Mouse (Mus musculus): ENCODE results near the gene Rgs13. TPM values are rescaled to one million over a fixed set of nuclear protein-coding genes. Genes with fewer than 3 reads are reported as not detected.

The Rgs13 gene
- polyA plus RNA-seq (2016; fragmentation: Nextera tagmentation; extraction: Ambion mirVana) = not detected in 2 replicates

- Histone ChIP-seq H3K27me3 (replicated peaks) (no peaks in the 10 kb centered on the region), H3K4me1 (replicated peaks) (no peaks in the 10 kb centered on the region), H3K36me3 (no peaks in the 10 kb centered on the region), H3K4me2 (no peak within 1 kb of the TSS), H3K27ac (ENCODE audit: poor library complexity, severe bottlenecking) (no peak within 1 kb of the TSS), H3K9me3 (replicated peaks) (no peaks in the 10 kb centered on the region), H3K4me3 (no peak within 1 kb of the TSS), H3K9ac (no peak within 1 kb of the TSS)
- ATAC-seq (ENCODE audit: insufficient number of reproducible peaks, low FRiP score) = no peak
- WGBS = 76% methylated on average over 5 of the region's 5 CpGs
These were observed at the start of gene Rgs13 for GRCm38 (mm10) chr1:144177166-144177565. Gene Rgs13 (minus strand): TSS chr1:144177372.

GRCm38 (mm10) chr1:144215230-144215629, 38.1 kb upstream of the Rgs13 start:
- Histone ChIP-seq H3K36me3 (no peaks in the 10 kb centered on the region), H3K27me3 (replicated peaks) (no peaks in the 10 kb centered on the region), H3K9ac (no peak overlapping the region), H3K4me2 (no peak overlapping the region), H3K4me3 (no peak overlapping the region), H3K4me1 (replicated peaks) (no peaks in the 10 kb centered on the region), H3K27ac (ENCODE audit: poor library complexity, severe bottlenecking) (no peak overlapping the region), H3K9me3 (replicated peaks) (no peaks in the 10 kb centered on the region)
- ATAC-seq (ENCODE audit: insufficient number of reproducible peaks, low FRiP score) = no peak

- ATAC-seq (ENCODE audit: insufficient number of reproducible peaks, low FRiP score) = no peak
- H3K4me2 ChIP-seq = no peak overlapping the region
- no peaks in the 10 kb centered on the region for H3K9me3 ChIP-seq (replicated peaks)
- 67% methylated on average over 3 of the region's 3 CpGs for whole genome bisulfite sequencing
- H3K9ac ChIP-seq = no peak overlapping the region
- H3K4me1 ChIP-seq (replicated peaks) = no peaks in the 10 kb centered on the region
- H3K4me3 ChIP-seq = no peak overlapping the region
- no peaks in the 10 kb centered on the region for H3K36me3 ChIP-seq
- no peak overlapping the region for H3K27ac ChIP-seq (ENCODE audit: poor library complexity, severe bottlenecking)
- H3K27me3 ChIP-seq (replicated peaks) = no peaks in the 10 kb centered on the region
These were observed 33.7 kb upstream of the Rgs13 start for GRCm38 (mm10) chr1:144210912-144211311.

- 66% methylated on average over 7 of the region's 7 CpGs for WGBS
- Histone ChIP-seq H3K27me3 (replicated peaks) (no peaks in the 10 kb centered on the region), H3K9me3 (replicated peaks) (no peaks in the 10 kb centered on the region), H3K4me2 (no peak overlapping the region), H3K36me3 (no peaks in the 10 kb centered on the region), H3K27ac (ENCODE audit: poor library complexity, severe bottlenecking) (no peak overlapping the region), H3K4me3 (no peak overlapping the region), H3K4me1 (replicated peaks) (no peaks in the 10 kb centered on the region), H3K9ac (no peak overlapping the region)
- ATAC-seq (ENCODE audit: insufficient number of reproducible peaks, low FRiP score) = no peak
These were observed 29.3 kb upstream of the Rgs13 start for GRCm38 (mm10) chr1:144206281-144207061.

- no peak for ATAC-seq (ENCODE audit: insufficient number of reproducible peaks, low FRiP score)
- no peak overlapping the region for H3K9ac ChIP-seq
- H3K4me1 ChIP-seq (replicated peaks) = no peaks in the 10 kb centered on the region
- no peak overlapping the region for H3K4me2 ChIP-seq
- H3K9me3 ChIP-seq (replicated peaks) = no peaks in the 10 kb centered on the region
- no peaks in the 10 kb centered on the region for H3K27me3 ChIP-seq (replicated peaks)
- H3K27ac ChIP-seq (ENCODE audit: poor library complexity, severe bottlenecking) = no peak overlapping the region
- H3K36me3 ChIP-seq = no peaks in the 10 kb centered on the region
- 89% methylated on average over 2 of the region's 2 CpGs for WGBS
- no peak overlapping the region for H3K4me3 ChIP-seq
These were observed 27.6 kb upstream of the Rgs13 start for GRCm38 (mm10) chr1:144204766-144205165.

GRCm38 (mm10) chr1:144202939-144203338, 25.8 kb upstream of the Rgs13 start:
- 64% methylated on average over 4 of the region's 4 CpGs for WGBS
- Histone ChIP-seq H3K27ac (ENCODE audit: poor library complexity, severe bottlenecking) (no peak overlapping the region), H3K4me3 (no peak overlapping the region), H3K9ac (no peak overlapping the region), H3K4me2 (no peak overlapping the region), H3K36me3 (no peaks in the 10 kb centered on the region), H3K4me1 (replicated peaks) (no peaks in the 10 kb centered on the region), H3K9me3 (replicated peaks) (no peaks in the 10 kb centered on the region), H3K27me3 (replicated peaks) (no peaks in the 10 kb centered on the region)
- no peak for ATAC-seq (ENCODE audit: insufficient number of reproducible peaks, low FRiP score)

GRCm38 (mm10) chr1:144200496-144200895, 23.3 kb upstream of the Rgs13 start:
- Histone ChIP-seq H3K4me1 (replicated peaks) (no peaks in the 10 kb centered on the region), H3K27ac (ENCODE audit: poor library complexity, severe bottlenecking) (no peak overlapping the region), H3K36me3 (no peaks in the 10 kb centered on the region), H3K9me3 (replicated peaks) (no peaks in the 10 kb centered on the region), H3K4me3 (no peak overlapping the region), H3K27me3 (replicated peaks) (no peaks in the 10 kb centered on the region), H3K4me2 (no peak overlapping the region), H3K9ac (no peak overlapping the region)
- WGBS = 49% methylated on average over 2 of the region's 2 CpGs
- no peak for ATAC-seq (ENCODE audit: insufficient number of reproducible peaks, low FRiP score)

- Histone ChIP-seq H3K27me3 (replicated peaks) (no peaks in the 10 kb centered on the region), H3K9me3 (replicated peaks) (no peaks in the 10 kb centered on the region), H3K4me3 (no peak overlapping the region), H3K36me3 (no peaks in the 10 kb centered on the region), H3K4me2 (no peak overlapping the region), H3K27ac (ENCODE audit: poor library complexity, severe bottlenecking) (no peak overlapping the region), H3K4me1 (replicated peaks) (no peaks in the 10 kb centered on the region), H3K9ac (no peak overlapping the region)
- no peak for ATAC-seq (ENCODE audit: insufficient number of reproducible peaks, low FRiP score)
- WGBS = 52% methylated on average over 1 of the region's 1 CpGs
These were observed 22.4 kb upstream of the Rgs13 start for GRCm38 (mm10) chr1:144199538-144199937.

- no peak for ATAC-seq (ENCODE audit: insufficient number of reproducible peaks, low FRiP score)
- no peak overlapping the region for H3K4me2 ChIP-seq
- H3K4me1 ChIP-seq (replicated peaks) = no peaks in the 10 kb centered on the region
- no peaks in the 10 kb centered on the region for H3K36me3 ChIP-seq
- H3K27ac ChIP-seq (ENCODE audit: poor library complexity, severe bottlenecking) = no peak overlapping the region
- H3K9ac ChIP-seq = no peak overlapping the region
- WGBS = 26% methylated on average over 3 of the region's 3 CpGs
- no peak overlapping the region for H3K4me3 ChIP-seq
- H3K27me3 ChIP-seq (replicated peaks) = no peaks in the 10 kb centered on the region
- no peaks in the 10 kb centered on the region for H3K9me3 ChIP-seq (replicated peaks)
These were observed 20.5 kb upstream of the Rgs13 start for GRCm38 (mm10) chr1:144197684-144198083.

- no peak for ATAC-seq (ENCODE audit: insufficient number of reproducible peaks, low FRiP score)
- Histone ChIP-seq H3K4me3 (no peak overlapping the region), H3K27ac (ENCODE audit: poor library complexity, severe bottlenecking) (no peak overlapping the region), H3K4me1 (replicated peaks) (no peaks in the 10 kb centered on the region), H3K4me2 (no peak overlapping the region), H3K27me3 (replicated peaks) (no peaks in the 10 kb centered on the region), H3K36me3 (no peaks in the 10 kb centered on the region), H3K9ac (no peak overlapping the region), H3K9me3 (replicated peaks) (no peaks in the 10 kb centered on the region)
- 61% methylated on average over 7 of the region's 7 CpGs for WGBS
These were observed 9.7 kb upstream of the Rgs13 start for GRCm38 (mm10) chr1:144186655-144187396.

- Histone ChIP-seq H3K9me3 (replicated peaks) (no peaks in the 10 kb centered on the region), H3K4me2 (no peak overlapping the region), H3K36me3 (no peaks in the 10 kb centered on the region), H3K4me3 (no peak overlapping the region), H3K27me3 (replicated peaks) (no peaks in the 10 kb centered on the region), H3K27ac (ENCODE audit: poor library complexity, severe bottlenecking) (no peak overlapping the region), H3K9ac (no peak overlapping the region), H3K4me1 (replicated peaks) (no peaks in the 10 kb centered on the region)
- no peak for ATAC-seq (ENCODE audit: insufficient number of reproducible peaks, low FRiP score)
- 72% methylated on average over 4 of the region's 4 CpGs for WGBS
These were observed 8.0 kb upstream of the Rgs13 start for GRCm38 (mm10) chr1:144184955-144185715.

Measured in heart, embryonic 12.5 days (tissue).